Mouse (Mus musculus) naive thymus-derived CD4-positive, alpha-beta T cell, adult 2 months (primary cell): Measurements from ENCODE around the gene Fam172a.

ENCODE experiments used
- DNase-seq: peaks from one replicate; pipeline ENCODE4 v3.0.0-alpha.2; 2011; ENCODE audit warnings: low read depth

Fam172a gene

DNA sequence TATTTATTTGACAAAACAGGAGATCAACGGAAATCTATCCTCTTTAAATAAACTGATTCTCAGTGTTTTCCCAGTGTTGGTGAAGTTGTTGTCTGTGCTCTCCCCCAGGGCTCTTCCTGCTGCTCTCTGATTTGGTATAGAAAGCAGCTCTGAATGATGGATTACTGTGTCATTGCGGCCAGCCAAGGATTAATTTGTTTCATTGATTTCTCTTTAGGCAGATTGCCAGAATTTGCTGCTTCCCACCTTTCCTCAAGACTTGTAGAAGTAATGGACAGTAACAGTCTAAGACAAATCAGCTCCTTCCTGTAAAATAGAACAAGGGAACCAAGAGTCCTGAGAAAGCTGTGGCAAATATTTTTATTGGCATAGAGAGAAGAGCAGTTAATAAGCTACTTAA, 513.4 kb downstream of the Fam172a start:
- no peak for DNase-seq
